Comparison of ENCODE assay signal across 10 mouse cellular contexts in genomic region chr11:117027681-117028080, GRCm38 (mm10).
A peak's percentile ranks its signal among the peaks of the same experiment; 100 is the strongest.
DNase-seq lines count a peak whose midpoint lies in the region; ATAC-seq lines count a peak whose summit lies in the region.
"Had no signal": no experiment of that assay in that cellular context is flagged by ENCODE, and none has a peak within 500 bp of the region (broad histone marks: within the 10 kb centered on the region; RNA-seq: fewer than 3 reads in every experiment).

No protein-coding gene starts in this region.

- no peak overlapping the region for H3K27ac ChIP-seq in limb, embryonic 13.5 days

- H3K4me2 ChIP-seq in limb, embryonic 13.5 days (replicated peaks) = no peak overlapping the region

- 0 out of 2 replicates have a peak, but pooled peaks have one; percentile 54 for ATAC-seq in limb, embryonic 13.5 days (ENCODE audit: low FRiP score, low read depth)

- DNase-seq in embryo, embryonic 10 days (ENCODE audit: low spot score) = peak; percentile 42
- no peak for DNase-seq in embryo, embryonic 10.5 days (ENCODE audit: low spot score)
- DNase-seq in retina, postnatal 1 day = peak; percentile 25
- DNase-seq in retina, embryonic 14.5 days (ENCODE audit: low spot score) = no peak
- DNase-seq in thymus, postnatal 4 days = peak; percentile 58
- DNase-seq in ovary, postnatal 14 days (ENCODE audit: low spot score) = no peak
- DNase-seq in lung, postnatal 36 days = no peak
- DNase-seq: embryo, embryonic 11 days; gastrocnemius, postnatal 25 days had no signal

- H3K4me1 ChIP-seq in limb, embryonic 13.5 days = peaks cover 39% of the 10 kb centered on the region

- H3K9me3 ChIP-seq in limb, embryonic 13.5 days = peaks cover 8% of the 10 kb centered on the region; the same call in 1 of the 2 replicates

- no peak overlapping the region for H3K4me3 ChIP-seq in limb, embryonic 13.5 days

- H3K9ac ChIP-seq in limb, embryonic 13.5 days = no peak overlapping the region

- H3K36me3 ChIP-seq in limb, embryonic 13.5 days = no peaks in the 10 kb centered on the region

- H3K27me3 ChIP-seq in limb, embryonic 13.5 days = peaks cover 25% of the 10 kb centered on the region

- WGBS in limb, embryonic 13.5 days = 33% methylated on average over 10 of the region's 10 CpGs

Comparison
In these comparisons a context has a peak if more than half of its experiments do, and no peak if none do; other contexts are left out.
1. DNase-seq: peak in embryo, embryonic 10 days (single experiment), retina, postnatal 1 day (single experiment) and thymus, postnatal 4 days (single experiment); none in embryo, embryonic 10.5 days (single experiment), retina, embryonic 14.5 days (single experiment), ovary, postnatal 14 days (single experiment) and lung, postnatal 36 days (single experiment).